Mouse (Mus musculus): Measurements from ENCODE around the gene Acacb. TPM values are rescaled to one million over a fixed set of nuclear protein-coding genes. Genes with fewer than 3 reads are reported as not detected.

Gene Acacb
- polyA plus RNA-seq, 1 experiment from 2014 or later = 2.5 TPM

DNA sequence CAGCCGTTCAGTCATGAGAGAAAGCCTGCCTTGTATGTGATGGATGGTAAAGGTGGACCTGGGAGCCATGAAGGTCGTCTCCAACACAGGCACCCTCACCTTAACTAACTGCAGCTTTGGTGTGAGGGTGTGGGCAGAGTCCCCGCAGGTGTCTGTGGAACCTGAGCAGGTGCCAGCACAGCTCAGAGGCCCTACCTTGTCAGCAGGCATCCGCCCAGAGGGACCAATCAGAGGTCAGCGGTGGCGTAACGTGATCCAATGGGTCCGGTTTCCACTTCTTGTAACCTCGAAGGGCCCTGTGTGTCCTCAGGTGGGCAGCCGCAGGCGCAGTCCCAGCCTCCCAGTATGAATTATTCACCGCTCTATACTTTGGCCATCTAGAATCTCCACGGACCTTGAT is 142.5 kb downstream of the Acacb start, which contains the start of gene Myo1h:
Myo1h (plus strand) TSS at position 293 of the 400 bp plus-strand sequence.
- no peak within 1 kb of the TSS; the same call in 1 of the 2 replicates for H3K4me3 ChIP-seq
- H3K4me1 ChIP-seq = peaks cover 52% of the 10 kb centered on the region
- DNase-seq (ENCODE audit: extremely low spot score, low spot score) = no peak
- peaks cover 74% of the 10 kb centered on the region for H3K27me3 ChIP-seq (ENCODE audit: poor library complexity, severe bottlenecking)
- no peaks in the 10 kb centered on the region for H3K36me3 ChIP-seq (replicated peaks)
- 55% methylated on average over 13 of the region's 13 CpGs for WGBS
- H3K9me3 ChIP-seq = no peaks in the 10 kb centered on the region
- 0 out of 2 replicates have a peak within 1 kb of the TSS, but pooled peaks have one; percentile 12 for H3K27ac ChIP-seq

DNA sequence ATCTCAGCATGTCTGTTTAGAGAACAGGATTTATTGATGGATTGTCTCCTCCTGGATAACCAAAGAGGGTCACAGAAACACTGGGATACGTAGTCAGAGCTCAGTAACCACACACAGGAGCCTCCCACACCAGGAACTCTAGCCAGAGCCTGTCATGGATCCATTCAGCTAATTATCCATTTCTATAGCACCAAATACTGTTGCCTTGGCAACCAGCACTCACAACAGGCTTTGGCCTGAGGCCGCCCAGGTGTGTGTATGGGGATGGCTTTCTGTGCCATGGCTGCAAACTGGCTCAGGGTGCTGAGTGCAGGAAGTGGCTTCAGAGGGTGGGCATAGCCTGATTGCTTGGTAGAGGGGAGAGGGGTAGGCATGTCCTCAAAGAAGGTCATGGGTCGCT is 143.7 kb downstream of the Acacb start:
- no peaks in the 10 kb centered on the region for H3K9me3 ChIP-seq
- peak; percentile 27 for DNase-seq (ENCODE audit: extremely low spot score, low spot score)
- no peak overlapping the region; the same call in 1 of the 2 replicates for H3K4me3 ChIP-seq
- H3K36me3 ChIP-seq (replicated peaks) = no peaks in the 10 kb centered on the region
- WGBS = 64% methylated on average over 3 of the region's 3 CpGs
- H3K4me1 ChIP-seq = peaks cover 44% of the 10 kb centered on the region
- H3K27ac ChIP-seq = peak overlapping the region; percentile 12; the same call in 1 of the 2 replicates
- H3K27me3 ChIP-seq (ENCODE audit: poor library complexity, severe bottlenecking) = peaks cover 78% of the 10 kb centered on the region

DNA sequence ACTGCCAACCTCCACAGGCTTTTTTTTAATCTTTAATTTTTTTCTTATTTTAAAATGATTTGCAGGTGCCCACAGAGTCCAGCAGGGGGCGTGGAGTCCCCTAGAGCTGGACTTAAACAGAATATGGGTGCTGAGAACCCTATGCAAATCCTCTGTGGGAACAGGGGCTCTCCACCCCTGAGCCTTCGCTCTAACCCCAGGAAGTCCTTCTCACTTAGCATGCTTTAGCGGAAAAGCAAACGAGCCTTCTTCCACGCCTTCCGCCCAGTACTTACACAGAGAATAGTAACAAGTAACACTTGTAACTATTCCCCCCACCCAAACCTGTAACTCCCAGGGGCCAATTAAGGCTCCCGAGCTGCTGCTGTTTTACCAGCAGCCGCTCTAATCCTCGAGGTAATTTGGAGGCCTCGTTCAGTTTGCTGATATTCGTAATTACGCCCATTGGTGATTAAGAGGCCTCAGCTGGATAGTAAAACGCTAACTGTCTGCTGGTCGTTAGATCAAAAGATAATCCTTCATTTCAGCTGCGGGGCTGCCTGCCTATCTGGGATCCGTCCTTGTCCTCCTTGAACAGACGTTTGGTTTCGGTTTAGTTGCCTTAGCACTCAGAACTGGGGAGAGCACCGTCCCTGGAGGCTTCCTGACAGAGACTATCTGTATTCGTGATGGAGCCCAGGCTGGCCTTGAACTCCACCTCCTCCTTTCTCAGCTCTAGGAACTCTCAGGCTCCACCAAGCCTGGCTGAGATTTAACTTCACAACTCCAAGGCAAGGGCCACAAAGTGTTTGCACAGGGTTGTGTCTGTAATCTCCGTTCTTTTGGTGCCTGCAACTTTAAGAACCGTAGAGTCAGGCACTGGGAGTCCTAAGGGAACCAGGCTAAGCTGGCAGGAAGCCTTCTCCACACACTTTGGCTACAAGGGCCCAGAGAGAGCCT is 150.6 kb downstream of the Acacb start:
- Histone ChIP-seq H3K27me3 (ENCODE audit: poor library complexity, severe bottlenecking) (peaks cover 96% of the 10 kb centered on the region), H3K4me1 (peaks cover 51% of the 10 kb centered on the region)
- DNase-seq (ENCODE audit: extremely low spot score, low spot score) = no peak

DNA sequence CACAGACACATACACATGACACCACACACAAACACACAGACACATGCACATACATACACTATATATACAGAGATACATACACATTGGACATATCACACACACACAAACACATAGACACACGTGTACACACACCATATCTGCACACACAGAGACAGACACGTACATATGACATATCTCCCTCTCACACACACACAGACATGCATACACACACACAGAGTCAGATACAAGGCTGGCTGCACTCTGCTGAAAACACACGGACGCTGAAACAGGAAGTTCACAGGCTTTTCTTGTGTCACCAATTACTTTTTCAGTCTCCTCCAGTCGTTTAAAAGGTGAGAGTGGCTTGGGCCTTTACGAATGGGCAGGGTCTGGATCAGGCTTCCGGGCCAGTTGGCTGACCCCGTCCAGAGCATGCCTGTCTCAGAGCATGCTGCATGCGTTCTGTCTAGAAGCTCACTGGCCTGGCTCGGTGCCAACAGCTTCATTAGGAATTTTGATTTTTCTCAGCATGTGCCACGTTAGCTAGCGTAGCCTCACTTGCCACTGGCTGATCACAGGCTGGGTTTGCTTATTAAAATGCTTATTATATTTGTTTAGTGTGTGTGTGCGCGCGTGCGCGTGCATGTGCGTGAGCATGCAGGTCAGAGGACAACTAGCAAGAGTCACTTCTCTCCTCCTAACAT is 152.0 kb downstream of the Acacb start:
- peaks cover 44% of the 10 kb centered on the region for H3K4me1 ChIP-seq
- WGBS = 80% methylated on average over 18 of the region's 18 CpGs
- H3K27ac ChIP-seq = 0 out of 2 replicates have a peak overlapping the region, but pooled peaks have one; percentile 16
- H3K27me3 ChIP-seq (ENCODE audit: poor library complexity, severe bottlenecking) = peaks cover 96% of the 10 kb centered on the region
- no peak overlapping the region for H3K4me3 ChIP-seq
- H3K36me3 ChIP-seq (replicated peaks) = no peaks in the 10 kb centered on the region
- DNase-seq (ENCODE audit: extremely low spot score, low spot score) = no peak
- H3K9me3 ChIP-seq = no peaks in the 10 kb centered on the region

More for the DNA sequence above, 150.6 kb downstream of the Acacb start:
- WGBS = 22% methylated on average over 22 of the region's 22 CpGs
- Histone ChIP-seq H3K4me3 (no peak overlapping the region), H3K27ac (0 out of 2 replicates have a peak overlapping the region, but pooled peaks have one; percentile 22), H3K9me3 (no peaks in the 10 kb centered on the region), H3K36me3 (replicated peaks) (no peaks in the 10 kb centered on the region)

DNA sequence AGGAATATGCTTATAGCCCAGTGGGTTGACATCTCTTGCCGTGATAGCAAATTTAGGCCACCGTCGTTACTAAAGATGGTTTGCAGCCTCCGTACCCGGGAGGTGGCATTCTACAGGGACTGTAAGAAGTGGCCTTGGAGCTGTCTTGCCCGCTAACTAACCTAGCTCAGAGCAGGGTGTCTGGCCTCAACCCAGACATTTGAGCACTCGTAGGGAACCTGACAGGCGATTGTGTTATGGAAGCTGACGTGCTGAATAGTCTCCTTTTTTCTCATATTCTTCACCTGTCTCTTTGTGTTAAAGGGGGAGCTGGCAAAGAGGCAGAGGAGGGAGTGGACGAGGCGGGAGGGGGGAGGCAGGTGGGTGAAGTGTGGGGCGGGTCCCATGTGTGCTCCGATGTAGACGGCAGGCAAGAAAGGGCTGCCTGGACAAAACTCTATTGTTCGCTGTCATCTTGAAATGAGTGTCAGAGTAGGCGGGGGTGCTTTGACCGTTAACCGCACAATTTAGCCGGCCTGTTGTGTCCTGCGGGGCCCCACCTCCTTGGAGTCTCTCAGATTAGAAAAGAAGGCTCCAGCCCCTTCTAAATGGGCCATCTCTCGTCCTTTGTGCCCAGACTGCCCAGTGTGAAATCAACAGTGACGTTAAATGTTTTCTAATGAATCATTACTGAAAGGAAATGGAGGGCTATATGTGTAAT is 153.0 kb downstream of the Acacb start:
- Histone ChIP-seq H3K27ac (peak overlapping the region; percentile 11), H3K9me3 (no peaks in the 10 kb centered on the region), H3K27me3 (ENCODE audit: poor library complexity, severe bottlenecking) (peaks cover 94% of the 10 kb centered on the region), H3K36me3 (replicated peaks) (no peaks in the 10 kb centered on the region), H3K4me3 (peak overlapping the region; percentile 24; the same call in 1 of the 2 replicates), H3K4me1 (peaks cover 39% of the 10 kb centered on the region)
- no peak for DNase-seq (ENCODE audit: extremely low spot score, low spot score)
- WGBS = 39% methylated on average over 22 of the region's 22 CpGs

DNA sequence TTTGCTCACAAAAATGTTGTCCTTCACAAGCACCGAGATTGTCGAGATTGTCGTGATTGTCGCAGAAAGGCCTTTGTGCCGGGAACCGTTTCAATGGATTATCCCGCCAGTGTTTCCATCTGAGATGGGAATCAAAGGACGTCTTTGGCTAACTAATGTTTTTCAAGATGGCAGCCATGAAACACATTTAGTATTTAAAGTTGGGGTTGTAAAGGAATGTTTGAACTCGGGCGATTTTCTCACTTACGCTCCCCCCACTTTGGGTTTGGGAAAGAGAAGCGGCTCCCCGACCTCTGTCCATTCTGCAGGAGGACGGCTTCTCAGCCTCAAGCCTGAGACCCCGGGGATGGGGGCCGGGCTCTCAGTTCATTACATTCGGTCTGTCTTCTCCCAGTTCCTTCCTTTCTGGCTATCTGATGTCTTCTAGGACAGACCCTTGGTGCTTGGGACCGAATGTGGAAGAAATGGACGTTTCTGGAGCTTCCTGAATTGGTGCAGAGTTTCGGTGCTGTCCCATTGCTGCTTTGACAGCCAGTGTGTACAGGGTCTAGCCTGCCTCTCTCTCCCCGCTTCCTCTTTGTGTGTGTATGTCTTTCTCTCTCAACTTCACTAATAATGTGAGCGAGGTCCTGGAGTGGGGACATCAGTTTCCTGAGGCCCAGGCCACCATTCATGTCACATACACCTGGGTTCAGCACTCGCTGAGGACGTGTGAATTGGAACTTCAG is 153.7 kb downstream of the Acacb start:
- DNase-seq (ENCODE audit: extremely low spot score, low spot score) = no peak
- WGBS = 65% methylated on average over 24 of the region's 24 CpGs
- Histone ChIP-seq H3K36me3 (replicated peaks) (no peaks in the 10 kb centered on the region), H3K4me1 (peaks cover 39% of the 10 kb centered on the region), H3K27me3 (ENCODE audit: poor library complexity, severe bottlenecking) (peaks cover 87% of the 10 kb centered on the region), H3K27ac (peak overlapping the region; percentile 11), H3K9me3 (no peaks in the 10 kb centered on the region), H3K4me3 (no peak overlapping the region)

Other genes with a start within 250 kb of the Acacb start
- gene Coro1c, start 237.8 kb upstream of the Acacb start, polyA plus RNA-seq (2016; fragmentation: Nextera tagmentation; extraction: Ambion mirVana) = 209 and 210 TPM in 2 replicates
- 13.9 and 17.5 TPM in 2 replicates for gene Ssh1, start 152.6 kb upstream of the Acacb start, polyA plus RNA-seq (2016; fragmentation: Nextera tagmentation; extraction: Ambion mirVana)
- gene Dao, start 142.8 kb upstream of the Acacb start, polyA plus RNA-seq (2016; fragmentation: Nextera tagmentation; extraction: Ambion mirVana) = not detected in 2 replicates
- gene Usp30, start 81.1 kb upstream of the Acacb start, polyA plus RNA-seq (2016; fragmentation: Nextera tagmentation; extraction: Ambion mirVana) = 12.4 and 12.7 TPM in 2 replicates
- gene Svop, start 55.0 kb upstream of the Acacb start, polyA plus RNA-seq (2016; fragmentation: Nextera tagmentation; extraction: Ambion mirVana) = 3.2 and 5.4 TPM in 2 replicates
- gene Alkbh2, start 18.3 kb upstream of the Acacb start, polyA plus RNA-seq (2016; fragmentation: Nextera tagmentation; extraction: Ambion mirVana) = 12.8 and 13.6 TPM in 2 replicates
- gene Ung, start 16.1 kb upstream of the Acacb start, polyA plus RNA-seq (2016; fragmentation: Nextera tagmentation; extraction: Ambion mirVana) = 88.2 and 88.6 TPM in 2 replicates
- gene Foxn4, start 127.3 kb downstream of the Acacb start, polyA plus RNA-seq (2016; fragmentation: Nextera tagmentation; extraction: Ambion mirVana) = 0.42 and 0.80 TPM in 2 replicates
- gene Myo1h, start 142.6 kb downstream of the Acacb start, polyA plus RNA-seq (2016; fragmentation: Nextera tagmentation; extraction: Ambion mirVana) = 0.80 and 0.82 TPM in 2 replicates
- 87.2 and 90.2 TPM in 2 replicates for gene Kctd10, start 234.0 kb downstream of the Acacb start, polyA plus RNA-seq (2016; fragmentation: Nextera tagmentation; extraction: Ambion mirVana)
- gene Ube3b, start 234.1 kb downstream of the Acacb start, polyA plus RNA-seq (2016; fragmentation: Nextera tagmentation; extraction: Ambion mirVana) = 49.4 and 51.3 TPM in 2 replicates